Mouse (Mus musculus): ENCODE results near the gene Plin3. TPM values are rescaled to one million over a fixed set of nuclear protein-coding genes. Genes with fewer than 3 reads are reported as not detected.

The Plin3 gene
- polyA plus RNA-seq, 1 experiment, result 29.3 TPM

DNA sequence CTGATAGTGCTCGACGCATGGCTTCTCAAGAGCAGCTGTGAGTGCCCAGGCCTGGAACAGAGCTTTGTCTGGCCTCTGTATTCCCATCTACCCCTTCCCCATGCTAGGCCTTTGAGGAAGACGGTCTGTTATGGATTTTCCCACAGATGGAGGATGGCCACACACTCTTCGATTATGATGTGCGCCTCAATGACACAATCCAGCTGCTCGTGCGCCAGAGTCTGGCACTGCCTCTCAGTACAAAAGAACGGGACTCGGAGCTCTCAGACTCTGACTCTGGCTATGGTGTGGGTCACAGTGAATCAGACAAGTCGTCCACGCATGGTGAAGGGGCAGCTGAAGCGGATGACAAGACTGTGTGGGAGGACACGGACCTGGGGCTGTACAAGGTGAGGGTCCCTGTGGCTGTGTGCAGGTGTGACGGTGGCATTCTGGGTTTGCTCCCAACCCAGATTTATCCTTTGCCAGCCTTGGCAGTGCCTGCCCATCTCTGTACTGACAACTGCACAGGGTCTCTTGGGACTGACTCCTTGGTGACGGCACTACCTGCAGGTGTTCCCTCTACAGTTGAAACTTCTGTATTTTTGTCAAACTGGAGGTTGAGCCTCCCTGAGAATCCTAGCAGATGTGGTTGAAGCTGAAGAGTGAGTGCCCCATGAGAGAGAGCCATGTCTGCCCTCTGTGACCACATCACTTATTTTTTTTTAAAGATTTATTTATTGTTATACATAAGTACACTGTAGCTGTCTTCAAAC lies 16.7 kb upstream of the Plin3 start:
- peaks cover 19% of the 10 kb centered on the region for H3K4me1 ChIP-seq (replicated peaks; ENCODE audit: control insufficient read depth, insufficient read depth, low read length)
- 84% methylated on average over 15 of the region's 15 CpGs for WGBS
- no peaks in the 10 kb centered on the region for H3K27me3 ChIP-seq (ENCODE audit: control insufficient read depth, insufficient read depth, low read length)
- no peak overlapping the region for H3K27ac ChIP-seq (ENCODE audit: control insufficient read depth, insufficient read depth, low read length)
- peaks cover 53% of the 10 kb centered on the region for H3K36me3 ChIP-seq (ENCODE audit: control insufficient read depth, insufficient read depth, low read length)
- TF ChIP-seq POLR2A (IDR thresholded peaks at IDR 0.05; ENCODE audit: control insufficient read depth, extremely low read depth, insufficient read depth, low read length, poor library complexity) (no peak), CTCF (IDR thresholded peaks at IDR 0.05; ENCODE audit: borderline replicate concordance, control insufficient read depth, extremely low read depth, insufficient read depth, low read length, poor library complexity) (no peak)
- no peak overlapping the region for H3K4me3 ChIP-seq (ENCODE audit: control insufficient read depth, insufficient read depth, low read length)
- DNase-seq, result no peak

DNA sequence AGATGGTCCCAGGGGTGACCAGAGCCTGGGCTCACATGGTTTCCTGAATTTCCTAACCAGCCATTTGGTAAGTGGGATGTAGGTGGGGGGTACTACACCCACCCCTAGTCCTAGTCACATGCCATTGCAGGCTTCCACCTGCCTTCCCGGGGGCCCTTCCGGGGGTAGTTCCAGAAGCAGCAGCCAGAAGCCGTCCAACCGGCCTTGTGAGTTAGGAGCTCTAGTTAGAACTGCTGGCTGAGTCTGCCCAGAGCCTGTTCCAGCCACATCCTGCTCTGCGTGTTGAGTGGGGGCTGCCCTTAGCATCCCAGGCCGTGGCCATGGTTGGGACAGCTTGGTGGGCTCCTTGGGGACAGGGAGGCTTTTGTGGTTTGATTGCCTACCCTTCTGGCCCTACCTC lies 15.4 kb upstream of the Plin3 start:
- no peak overlapping the region for H3K27ac ChIP-seq (ENCODE audit: control insufficient read depth, insufficient read depth, low read length)
- WGBS, result 71% methylated on average over 6 of the region's 6 CpGs
- no peaks in the 10 kb centered on the region for H3K27me3 ChIP-seq (ENCODE audit: control insufficient read depth, insufficient read depth, low read length)
- peaks cover 40% of the 10 kb centered on the region for H3K36me3 ChIP-seq (ENCODE audit: control insufficient read depth, insufficient read depth, low read length)
- TF ChIP-seq CTCF (IDR thresholded peaks at IDR 0.05; ENCODE audit: borderline replicate concordance, control insufficient read depth, extremely low read depth, insufficient read depth, low read length, poor library complexity) (no peak), POLR2A (IDR thresholded peaks at IDR 0.05; ENCODE audit: control insufficient read depth, extremely low read depth, insufficient read depth, low read length, poor library complexity) (no peak)
- peaks cover 20% of the 10 kb centered on the region for H3K4me1 ChIP-seq (replicated peaks; ENCODE audit: control insufficient read depth, insufficient read depth, low read length)
- DNase-seq, result no peak
- H3K4me3 ChIP-seq (ENCODE audit: control insufficient read depth, insufficient read depth, low read length), result no peak overlapping the region

DNA sequence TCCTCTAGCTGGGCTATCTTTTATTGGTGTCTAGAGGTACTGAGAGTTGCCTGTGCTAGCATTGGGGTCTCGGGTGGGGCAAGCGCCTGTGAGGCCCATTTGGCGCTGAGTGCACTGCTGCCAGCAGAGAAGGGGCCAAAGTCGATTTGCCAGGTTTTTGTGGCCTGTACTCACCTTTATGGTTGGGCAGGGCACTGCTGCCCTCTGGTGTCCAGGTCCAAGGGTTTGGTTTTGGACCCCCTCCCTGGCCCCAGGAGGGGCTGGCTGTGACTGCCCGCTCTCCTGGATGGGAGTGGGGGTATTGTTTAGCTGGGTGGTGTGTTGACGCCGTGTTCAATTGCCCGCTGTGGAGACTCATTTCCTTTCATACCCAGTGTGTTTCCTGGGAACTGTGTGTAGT lies 13.2 kb upstream of the Plin3 start:
- peaks cover 25% of the 10 kb centered on the region for H3K36me3 ChIP-seq (ENCODE audit: control insufficient read depth, insufficient read depth, low read length)
- H3K27me3 ChIP-seq (ENCODE audit: control insufficient read depth, insufficient read depth, low read length), result no peaks in the 10 kb centered on the region
- peak; percentile 49 for DNase-seq
- peaks cover 28% of the 10 kb centered on the region for H3K4me1 ChIP-seq (replicated peaks; ENCODE audit: control insufficient read depth, insufficient read depth, low read length)
- TF ChIP-seq CTCF (IDR thresholded peaks at IDR 0.05; ENCODE audit: borderline replicate concordance, control insufficient read depth, extremely low read depth, insufficient read depth, low read length, poor library complexity) (peak; percentile 38; the same call in 1 of the 2 replicates), POLR2A (IDR thresholded peaks at IDR 0.05; ENCODE audit: control insufficient read depth, extremely low read depth, insufficient read depth, low read length, poor library complexity) (no peak)
- 0 out of 2 replicates have a peak overlapping the region, but pooled peaks have one; percentile 7 for H3K4me3 ChIP-seq (ENCODE audit: control insufficient read depth, insufficient read depth, low read length)
- no peak overlapping the region for H3K27ac ChIP-seq (ENCODE audit: control insufficient read depth, insufficient read depth, low read length)
- WGBS, result 74% methylated on average over 8 of the region's 8 CpGs

DNA sequence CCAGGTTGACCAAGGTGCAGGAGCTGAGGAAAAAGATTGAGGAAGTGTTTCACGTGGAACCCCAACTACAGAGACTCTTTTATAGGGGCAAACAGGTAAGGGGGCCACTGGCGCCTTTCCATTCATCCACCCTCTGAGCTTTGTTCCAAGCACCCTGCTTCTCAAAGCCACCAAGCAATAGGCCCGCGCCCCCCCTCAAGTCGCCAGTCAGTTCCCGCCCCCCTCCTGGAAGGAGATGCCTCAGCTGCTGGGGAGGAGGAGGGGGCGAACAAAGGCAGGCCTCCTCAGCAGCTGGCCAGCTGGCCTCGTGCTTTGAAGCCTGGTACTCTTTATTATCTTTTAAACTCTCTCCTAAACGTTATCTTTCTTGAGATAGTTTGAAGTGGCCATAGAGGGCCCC lies 12.5 kb upstream of the Plin3 start:
- H3K27ac ChIP-seq (ENCODE audit: control insufficient read depth, insufficient read depth, low read length), result no peak overlapping the region
- TF ChIP-seq CTCF (IDR thresholded peaks at IDR 0.05; ENCODE audit: borderline replicate concordance, control insufficient read depth, extremely low read depth, insufficient read depth, low read length, poor library complexity), result no peak
- no peak for TF ChIP-seq POLR2A (IDR thresholded peaks at IDR 0.05; ENCODE audit: control insufficient read depth, extremely low read depth, insufficient read depth, low read length, poor library complexity)
- peaks cover 28% of the 10 kb centered on the region for H3K4me1 ChIP-seq (replicated peaks; ENCODE audit: control insufficient read depth, insufficient read depth, low read length)
- H3K27me3 ChIP-seq (ENCODE audit: control insufficient read depth, insufficient read depth, low read length), result no peaks in the 10 kb centered on the region
- DNase-seq, result no peak
- 44% methylated on average over 9 of the region's 9 CpGs for WGBS
- H3K4me3 ChIP-seq (ENCODE audit: control insufficient read depth, insufficient read depth, low read length), result peak overlapping the region; percentile 68
- H3K36me3 ChIP-seq (ENCODE audit: control insufficient read depth, insufficient read depth, low read length), result peaks cover 19% of the 10 kb centered on the region

DNA sequence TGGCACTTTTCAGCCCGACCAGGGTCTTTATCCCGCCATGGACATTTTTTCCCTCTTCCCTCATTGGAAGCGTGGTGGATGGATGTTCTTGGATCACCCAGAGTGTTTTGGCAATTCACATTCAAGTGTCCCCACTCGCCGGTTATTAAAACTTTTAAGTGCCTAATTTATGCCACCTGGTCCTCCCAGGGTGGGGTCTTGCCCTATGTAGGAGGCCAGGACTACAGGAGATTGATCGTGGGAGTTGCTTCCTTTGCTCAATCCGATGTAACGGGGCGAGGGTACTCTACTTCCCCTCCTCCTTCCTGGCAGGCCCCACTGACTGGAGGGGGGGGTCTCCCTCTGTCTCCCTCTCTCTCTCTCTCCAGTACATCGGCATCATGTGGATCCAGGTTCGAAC lies 12.0 kb upstream of the Plin3 start:
- Histone ChIP-seq H3K27ac (ENCODE audit: control insufficient read depth, insufficient read depth, low read length) (no peak overlapping the region), H3K36me3 (ENCODE audit: control insufficient read depth, insufficient read depth, low read length) (peaks cover 15% of the 10 kb centered on the region), H3K4me3 (ENCODE audit: control insufficient read depth, insufficient read depth, low read length) (peak overlapping the region; percentile 68), H3K4me1 (replicated peaks; ENCODE audit: control insufficient read depth, insufficient read depth, low read length) (peaks cover 28% of the 10 kb centered on the region), H3K27me3 (ENCODE audit: control insufficient read depth, insufficient read depth, low read length) (no peaks in the 10 kb centered on the region)
- no peak for DNase-seq
- TF ChIP-seq POLR2A (IDR thresholded peaks at IDR 0.05; ENCODE audit: control insufficient read depth, extremely low read depth, insufficient read depth, low read length, poor library complexity) (no peak), CTCF (IDR thresholded peaks at IDR 0.05; ENCODE audit: borderline replicate concordance, control insufficient read depth, extremely low read depth, insufficient read depth, low read length, poor library complexity) (no peak)
- 15% methylated on average over 11 of the region's 11 CpGs for WGBS

DNA sequence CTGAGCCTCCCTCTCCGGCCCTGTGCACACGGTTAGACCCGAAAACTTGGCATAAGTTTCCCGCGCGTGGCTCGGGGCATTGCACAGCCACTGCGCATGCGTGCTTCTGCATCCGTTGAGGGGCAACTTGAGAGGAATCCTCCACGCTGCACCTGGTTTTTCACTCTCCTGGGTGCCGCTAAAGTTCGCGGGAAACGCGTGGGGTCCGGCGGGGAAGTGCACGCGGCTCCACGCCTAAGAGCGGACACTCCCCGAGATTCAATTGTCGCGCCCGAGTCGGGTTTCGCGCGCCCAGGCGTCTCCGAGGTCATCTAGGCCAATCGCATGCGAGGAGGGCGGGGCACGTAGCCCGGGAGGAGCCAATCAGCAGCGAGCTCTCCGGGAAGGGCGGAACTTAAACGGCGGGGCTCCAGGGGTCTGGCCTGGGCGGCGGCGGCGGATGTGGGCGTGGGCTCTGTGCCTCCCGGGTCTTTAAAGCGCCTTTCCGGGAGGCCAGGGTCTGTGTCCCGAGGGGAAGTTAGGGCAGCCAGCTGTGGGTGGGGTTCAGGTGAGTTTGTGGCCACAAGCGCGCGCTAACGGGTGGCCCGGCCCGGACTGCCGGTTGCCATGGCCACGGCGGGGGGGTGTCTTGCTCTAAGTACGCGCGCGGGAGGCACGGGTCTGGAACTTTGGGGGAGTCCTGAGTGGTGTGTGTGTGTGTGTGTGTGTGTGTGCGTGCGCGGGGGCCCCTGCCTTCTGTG lies 11.3 kb upstream of the Plin3 start:
- no peak overlapping the region for H3K27ac ChIP-seq (ENCODE audit: control insufficient read depth, insufficient read depth, low read length)
- H3K4me1 ChIP-seq (replicated peaks; ENCODE audit: control insufficient read depth, insufficient read depth, low read length), result peaks cover 28% of the 10 kb centered on the region
- TF ChIP-seq POLR2A (IDR thresholded peaks at IDR 0.05; ENCODE audit: control insufficient read depth, extremely low read depth, insufficient read depth, low read length, poor library complexity), result peak; percentile 29; the same call in 1 of the 2 replicates
- TF ChIP-seq CTCF (IDR thresholded peaks at IDR 0.05; ENCODE audit: borderline replicate concordance, control insufficient read depth, extremely low read depth, insufficient read depth, low read length, poor library complexity), result peak; percentile 37; the same call in 1 of the 2 replicates
- no peaks in the 10 kb centered on the region for H3K27me3 ChIP-seq (ENCODE audit: control insufficient read depth, insufficient read depth, low read length)
- H3K36me3 ChIP-seq (ENCODE audit: control insufficient read depth, insufficient read depth, low read length), result peaks cover 8% of the 10 kb centered on the region
- H3K4me3 ChIP-seq (ENCODE audit: control insufficient read depth, insufficient read depth, low read length), result peak overlapping the region; percentile 68
- peak; percentile 97 for DNase-seq
- under 1% methylated on average over 66 of the region's 68 CpGs for WGBS
